Mouse (Mus musculus): Measurements from ENCODE around the gene Pou2f2. TPM values are rescaled to one million over a fixed set of nuclear protein-coding genes. Genes with fewer than 3 reads are reported as not detected.

Pou2f2 gene
- polyA plus RNA-seq, 1 experiment from 2014 or later: 2.0 TPM

- H3K4me1 ChIP-seq: peaks cover 13% of the 10 kb centered on the region
- H3K9me3 ChIP-seq (replicated peaks): no peaks in the 10 kb centered on the region
- H3K36me3 ChIP-seq: peaks cover 22% of the 10 kb centered on the region; the same call in 1 of the 2 replicates
- H3K9ac ChIP-seq: no peak overlapping the region
- H3K27me3 ChIP-seq: no peaks in the 10 kb centered on the region
- no peak overlapping the region for H3K27ac ChIP-seq (replicated peaks)
- no peak overlapping the region for H3K4me3 ChIP-seq (replicated peaks)
- 85% methylated on average over 2 of the region's 2 CpGs for WGBS
- H3K4me2 ChIP-seq (replicated peaks): no peak overlapping the region
- ATAC-seq (ENCODE audit: insufficient number of reproducible peaks, low FRiP score, low TSS enrichment, low read depth): no peak
These were observed 34.6 kb upstream of the Pou2f2 start for GRCm38 (mm10) chr7:25214172-25214571.

GRCm38 (mm10) chr7:25213099-25213498 is 33.6 kb upstream of the Pou2f2 start:
- ATAC-seq (ENCODE audit: insufficient number of reproducible peaks, low FRiP score, low TSS enrichment, low read depth): no peak
- peaks cover 4% of the 10 kb centered on the region; the same call in 1 of the 2 replicates for H3K4me1 ChIP-seq
- no peaks in the 10 kb centered on the region for H3K9me3 ChIP-seq (replicated peaks)
- WGBS: 68% methylated on average over 3 of the region's 3 CpGs
- H3K27me3 ChIP-seq: no peaks in the 10 kb centered on the region
- H3K27ac ChIP-seq (replicated peaks): no peak overlapping the region
- H3K4me3 ChIP-seq (replicated peaks): no peak overlapping the region
- H3K9ac ChIP-seq: no peak overlapping the region
- no peak overlapping the region for H3K4me2 ChIP-seq (replicated peaks)
- H3K36me3 ChIP-seq: peaks cover 22% of the 10 kb centered on the region; the same call in 1 of the 2 replicates

- Histone ChIP-seq H3K9ac (no peak overlapping the region), H3K27me3 (no peaks in the 10 kb centered on the region), H3K9me3 (replicated peaks) (no peaks in the 10 kb centered on the region), H3K4me3 (replicated peaks) (no peak overlapping the region), H3K27ac (replicated peaks) (no peak overlapping the region), H3K36me3 (peaks cover 21% of the 10 kb centered on the region; the same call in 1 of the 2 replicates), H3K4me1 (no peaks in the 10 kb centered on the region), H3K4me2 (replicated peaks) (no peak overlapping the region)
- no peak for ATAC-seq (ENCODE audit: insufficient number of reproducible peaks, low FRiP score, low TSS enrichment, low read depth)
- 85% methylated on average over 4 of the region's 4 CpGs for WGBS
These were observed 31.0 kb upstream of the Pou2f2 start for GRCm38 (mm10) chr7:25210482-25210881.

GRCm38 (mm10) chr7:25209161-25209622 is 29.7 kb upstream of the Pou2f2 start:
- 53% methylated on average over 3 of the region's 3 CpGs for whole genome bisulfite sequencing
- H3K9ac ChIP-seq: no peak overlapping the region
- H3K4me2 ChIP-seq (replicated peaks): no peak overlapping the region
- H3K27ac ChIP-seq (replicated peaks): no peak overlapping the region
- no peak overlapping the region for H3K4me3 ChIP-seq (replicated peaks)
- no peaks in the 10 kb centered on the region for H3K9me3 ChIP-seq (replicated peaks)
- ATAC-seq (ENCODE audit: insufficient number of reproducible peaks, low FRiP score, low TSS enrichment, low read depth): 0 out of 2 replicates have a peak, but pooled peaks have one; percentile 36
- H3K36me3 ChIP-seq: peaks cover 27% of the 10 kb centered on the region
- no peaks in the 10 kb centered on the region for H3K27me3 ChIP-seq
- no peaks in the 10 kb centered on the region for H3K4me1 ChIP-seq

- H3K36me3 ChIP-seq: peaks cover 47% of the 10 kb centered on the region
- no peaks in the 10 kb centered on the region for H3K27me3 ChIP-seq
- no peaks in the 10 kb centered on the region for H3K4me1 ChIP-seq
- H3K9me3 ChIP-seq (replicated peaks): no peaks in the 10 kb centered on the region
- WGBS: 86% methylated on average over 16 of the region's 16 CpGs
- no peak for ATAC-seq (ENCODE audit: insufficient number of reproducible peaks, low FRiP score, low TSS enrichment, low read depth)
- H3K9ac ChIP-seq: no peak overlapping the region
- H3K4me2 ChIP-seq (replicated peaks): no peak overlapping the region
- no peak overlapping the region for H3K4me3 ChIP-seq (replicated peaks)
- no peak overlapping the region for H3K27ac ChIP-seq (replicated peaks)
These were observed 26.7 kb upstream of the Pou2f2 start for GRCm38 (mm10) chr7:25206094-25206830.

- no peak overlapping the region for H3K9ac ChIP-seq
- WGBS: 72% methylated on average over 16 of the region's 16 CpGs
- H3K36me3 ChIP-seq: peaks cover 41% of the 10 kb centered on the region
- H3K9me3 ChIP-seq (replicated peaks): no peaks in the 10 kb centered on the region
- H3K4me2 ChIP-seq (replicated peaks): no peak overlapping the region
- ATAC-seq (ENCODE audit: insufficient number of reproducible peaks, low FRiP score, low TSS enrichment, low read depth): no peak
- H3K27me3 ChIP-seq: no peaks in the 10 kb centered on the region
- H3K4me1 ChIP-seq: no peaks in the 10 kb centered on the region
- H3K27ac ChIP-seq (replicated peaks): no peak overlapping the region
- no peak overlapping the region for H3K4me3 ChIP-seq (replicated peaks)
These were observed 26.0 kb upstream of the Pou2f2 start for GRCm38 (mm10) chr7:25205355-25206093.

- Histone ChIP-seq H3K27me3 (no peaks in the 10 kb centered on the region), H3K4me3 (replicated peaks) (no peak overlapping the region), H3K27ac (replicated peaks) (no peak overlapping the region), H3K4me1 (no peaks in the 10 kb centered on the region), H3K9ac (no peak overlapping the region), H3K4me2 (replicated peaks) (no peak overlapping the region), H3K9me3 (replicated peaks) (no peaks in the 10 kb centered on the region), H3K36me3 (peaks cover 31% of the 10 kb centered on the region)
- 79% methylated on average over 20 of the region's 20 CpGs for WGBS
- ATAC-seq (ENCODE audit: insufficient number of reproducible peaks, low FRiP score, low TSS enrichment, low read depth): no peak
These were observed 24.1 kb upstream of the Pou2f2 start for GRCm38 (mm10) chr7:25203624-25204023.

- WGBS: 60% methylated on average over 10 of the region's 10 CpGs
- Histone ChIP-seq H3K4me1 (peaks cover 6% of the 10 kb centered on the region; the same call in 1 of the 2 replicates), H3K27me3 (no peaks in the 10 kb centered on the region), H3K36me3 (0 out of 2 replicates have a peak, but pooled peaks cover 5% of the 10 kb centered on the region), H3K9me3 (replicated peaks) (no peaks in the 10 kb centered on the region), H3K27ac (replicated peaks) (no peak overlapping the region), H3K4me3 (replicated peaks) (no peak overlapping the region), H3K4me2 (replicated peaks) (no peak overlapping the region), H3K9ac (no peak overlapping the region)
- ATAC-seq (ENCODE audit: insufficient number of reproducible peaks, low FRiP score, low TSS enrichment, low read depth): peak; percentile 29; the same call in 1 of the 2 replicates
These were observed 18.0 kb upstream of the Pou2f2 start for GRCm38 (mm10) chr7:25197384-25198018.

GRCm38 (mm10) chr7:25196107-25196506 is 16.6 kb upstream of the Pou2f2 start:
- no peak overlapping the region for H3K27ac ChIP-seq (replicated peaks)
- H3K4me2 ChIP-seq (replicated peaks): no peak overlapping the region
- ATAC-seq (ENCODE audit: insufficient number of reproducible peaks, low FRiP score, low TSS enrichment, low read depth): no peak
- no peaks in the 10 kb centered on the region for H3K36me3 ChIP-seq
- WGBS: 85% methylated on average over 9 of the region's 9 CpGs
- peaks cover 6% of the 10 kb centered on the region; the same call in 1 of the 2 replicates for H3K4me1 ChIP-seq
- no peak overlapping the region for H3K4me3 ChIP-seq (replicated peaks)
- H3K9me3 ChIP-seq (replicated peaks): no peaks in the 10 kb centered on the region
- H3K27me3 ChIP-seq: no peaks in the 10 kb centered on the region
- no peak overlapping the region for H3K9ac ChIP-seq

- Histone ChIP-seq H3K4me2 (replicated peaks) (no peak overlapping the region), H3K27ac (replicated peaks) (no peak overlapping the region), H3K9me3 (replicated peaks) (no peaks in the 10 kb centered on the region), H3K4me1 (peaks cover 6% of the 10 kb centered on the region; the same call in 1 of the 2 replicates), H3K4me3 (replicated peaks) (no peak overlapping the region), H3K9ac (no peak overlapping the region), H3K27me3 (no peaks in the 10 kb centered on the region), H3K36me3 (no peaks in the 10 kb centered on the region)
- WGBS: 80% methylated on average over 3 of the region's 3 CpGs
- no peak for ATAC-seq (ENCODE audit: insufficient number of reproducible peaks, low FRiP score, low TSS enrichment, low read depth)
These were observed 15.6 kb upstream of the Pou2f2 start for GRCm38 (mm10) chr7:25195148-25195547.

GRCm38 (mm10) chr7:25192110-25192509 is 12.6 kb upstream of the Pou2f2 start:
- Histone ChIP-seq H3K27ac (replicated peaks) (no peak overlapping the region), H3K27me3 (no peaks in the 10 kb centered on the region), H3K36me3 (no peaks in the 10 kb centered on the region), H3K4me2 (replicated peaks) (no peak overlapping the region), H3K9ac (no peak overlapping the region), H3K4me3 (replicated peaks) (no peak overlapping the region), H3K4me1 (no peaks in the 10 kb centered on the region), H3K9me3 (replicated peaks) (no peaks in the 10 kb centered on the region)
- no peak for ATAC-seq (ENCODE audit: insufficient number of reproducible peaks, low FRiP score, low TSS enrichment, low read depth)
- 76% methylated on average over 8 of the region's 8 CpGs for WGBS

Measured in embryonic facial prominence, embryonic 15.5 days (tissue).